Mouse (Mus musculus) cerebellum, postnatal 14 days (tissue): ENCODE data around the gene Gm20683.
"Not testable (repeated sequence)": the region's sequence is repeated elsewhere in the genome, so short reads cannot be mapped to it uniquely, and the experiment has no call there.

ENCODE experiments used
- DNase-seq, 2 experiments: peaks; one replicate each; pipeline ENCODE4 v3.0.0; 2021; ENCODE audit warnings: mixed read lengths in 2 of 2

Gene Gm20683

DNA sequence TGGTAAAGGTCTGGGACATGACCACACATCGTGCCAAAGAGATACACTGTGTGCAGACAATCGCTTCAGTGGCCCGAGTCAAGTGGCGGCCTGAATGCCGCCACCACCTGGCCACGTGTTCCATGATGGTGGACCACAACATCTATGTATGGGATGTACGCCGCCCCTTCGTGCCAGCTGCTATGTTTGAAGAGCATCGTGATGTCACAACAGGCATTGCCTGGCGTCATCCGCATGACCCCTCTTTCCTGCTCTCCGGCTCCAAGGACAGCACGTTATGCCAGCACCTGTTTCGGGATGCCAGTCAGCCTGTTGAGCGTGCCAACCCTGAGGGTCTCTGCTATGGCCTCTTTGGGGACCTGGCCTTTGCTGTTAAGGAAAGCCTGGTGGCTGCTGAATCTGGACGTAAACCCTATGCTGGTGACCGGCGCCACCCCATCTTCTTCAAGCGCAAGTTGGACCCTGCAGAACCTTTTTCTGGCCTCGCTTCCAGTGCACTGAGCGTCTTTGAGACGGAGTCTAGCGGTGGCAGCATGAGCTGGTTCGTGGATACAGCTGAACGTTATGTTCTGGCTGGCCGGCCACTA, 15.5 kb downstream of the Gm20683 start:
- peak in 1 of 2 experiments; percentile 10 for DNase-seq

DNA sequence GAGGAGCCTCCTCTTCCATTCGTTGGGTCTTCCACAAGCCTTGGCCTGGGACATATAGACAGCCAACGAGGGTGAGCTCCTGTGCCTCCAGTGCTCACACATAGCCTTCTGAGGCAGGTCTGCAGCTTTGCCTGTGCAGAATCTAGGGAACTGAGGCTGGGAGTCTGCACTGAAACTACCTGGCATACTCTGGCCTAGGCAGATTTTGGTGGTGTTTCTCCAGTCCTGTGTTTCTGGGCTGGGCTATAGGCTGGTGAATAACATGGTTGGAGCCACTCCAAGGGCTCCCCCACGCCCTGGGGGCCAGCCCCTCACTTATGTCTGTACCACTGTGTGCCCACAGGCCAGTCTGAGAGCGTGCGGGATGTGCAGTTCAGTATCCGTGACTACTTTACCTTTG, 16.3 kb downstream of the Gm20683 start:
- DNase-seq, result no peak

DNA sequence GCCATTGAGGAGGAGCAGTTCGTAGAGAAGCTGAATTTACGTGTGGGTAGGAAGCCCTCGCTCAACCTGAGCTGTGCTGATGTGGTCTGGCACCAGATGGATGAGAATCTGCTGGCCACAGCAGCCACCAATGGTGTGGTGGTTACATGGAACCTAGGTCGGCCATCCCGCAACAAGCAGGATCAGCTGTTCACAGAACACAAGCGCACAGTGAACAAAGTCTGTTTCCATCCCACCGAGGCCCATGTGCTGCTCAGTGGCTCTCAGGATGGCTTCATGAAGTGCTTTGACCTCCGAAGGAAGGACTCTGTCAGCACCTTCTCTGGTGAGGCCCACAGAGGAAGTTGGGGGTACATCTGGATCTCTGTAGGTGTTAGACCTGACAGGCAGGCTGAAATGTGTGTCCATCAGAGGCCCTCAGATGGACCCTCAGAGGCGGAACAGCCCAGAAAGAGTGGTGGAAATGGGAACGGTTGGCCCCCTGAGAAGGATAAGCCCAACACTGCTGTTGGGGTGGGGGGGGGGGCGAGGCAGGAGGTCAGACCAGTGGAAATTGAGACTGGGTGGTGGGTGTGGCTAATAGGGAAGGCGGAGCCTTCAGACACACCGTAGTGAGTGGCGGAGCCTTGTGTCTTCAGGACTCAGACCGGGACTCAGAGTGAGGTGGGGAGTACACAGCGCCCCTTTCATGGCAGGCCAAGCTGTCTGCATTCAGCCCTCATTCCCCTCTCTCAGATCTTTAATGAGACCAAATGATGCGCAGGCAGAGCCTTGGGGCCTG, 17.0 kb downstream of the Gm20683 start:
- no peak for DNase-seq

DNA sequence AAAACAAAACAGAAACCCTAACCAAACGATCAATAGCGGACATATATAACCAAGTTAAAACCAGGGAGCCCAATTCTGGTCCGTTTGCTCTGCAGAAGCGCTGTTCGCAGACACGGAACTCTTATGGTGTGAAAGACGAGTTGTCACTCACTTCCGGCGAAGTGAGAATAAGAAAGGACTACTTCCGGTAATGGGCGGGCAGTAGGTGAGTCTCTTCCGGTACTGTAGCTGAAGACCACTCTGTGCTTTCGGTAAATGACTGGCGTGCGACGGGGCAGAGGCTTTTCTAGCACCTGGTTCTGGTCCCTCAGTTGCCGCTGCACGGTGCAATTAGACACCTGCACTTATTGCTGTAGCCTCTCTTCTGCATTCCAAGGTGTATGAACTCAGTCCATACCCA, 18.1 kb downstream of the Gm20683 start, which contains the start of gene Wdr24:
Gene Wdr24, plus strand, starts transcription at position 176 of the 400 bp plus-strand sequence.
- peak; percentile 85 to 89 for DNase-seq

DNA sequence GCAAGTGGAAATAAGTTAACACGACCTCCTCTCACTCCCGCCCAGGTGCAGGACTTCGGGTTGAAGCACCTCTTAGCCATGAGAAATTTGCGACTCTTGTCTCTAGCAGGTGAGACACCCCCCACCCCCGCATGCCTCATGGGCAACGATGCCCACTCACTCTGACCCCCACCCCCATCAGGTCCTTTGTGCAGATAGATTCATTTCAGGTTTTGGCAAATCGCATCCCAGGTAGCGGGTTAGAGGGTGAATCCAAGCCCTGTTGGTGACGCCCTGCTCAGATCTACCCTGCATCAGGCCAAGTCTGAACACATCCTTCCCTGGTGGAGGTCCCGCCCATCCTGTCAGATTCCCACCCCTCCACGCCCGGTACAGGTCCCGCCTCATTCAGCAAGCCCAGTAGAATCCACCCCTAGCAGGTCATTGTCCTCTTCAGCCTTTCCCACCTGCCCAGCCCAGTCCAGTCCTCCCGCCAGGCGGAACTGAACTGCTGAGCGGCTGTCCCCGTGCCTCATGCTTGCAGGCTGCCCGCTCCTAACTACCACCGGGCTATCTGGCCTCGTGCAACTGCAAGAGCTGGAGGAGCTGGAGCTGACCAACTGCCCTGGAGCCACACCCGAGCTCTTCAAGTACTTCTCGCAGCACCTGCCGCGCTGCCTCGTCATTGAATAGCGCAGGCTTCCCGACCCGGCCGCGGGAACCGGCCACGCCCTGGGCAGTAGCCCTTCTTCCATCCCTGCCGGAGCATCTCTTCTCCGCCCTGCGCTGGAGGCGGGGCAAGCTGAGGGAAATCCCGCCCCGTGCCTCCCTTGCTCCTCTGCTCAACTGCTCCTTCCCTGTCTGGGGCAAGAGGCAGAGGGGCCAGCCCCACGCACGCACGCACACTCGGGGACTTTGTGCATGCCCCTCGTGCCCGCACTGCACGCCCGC, 22.4 kb downstream of the Gm20683 start:
- DNase-seq, result no peak

DNA sequence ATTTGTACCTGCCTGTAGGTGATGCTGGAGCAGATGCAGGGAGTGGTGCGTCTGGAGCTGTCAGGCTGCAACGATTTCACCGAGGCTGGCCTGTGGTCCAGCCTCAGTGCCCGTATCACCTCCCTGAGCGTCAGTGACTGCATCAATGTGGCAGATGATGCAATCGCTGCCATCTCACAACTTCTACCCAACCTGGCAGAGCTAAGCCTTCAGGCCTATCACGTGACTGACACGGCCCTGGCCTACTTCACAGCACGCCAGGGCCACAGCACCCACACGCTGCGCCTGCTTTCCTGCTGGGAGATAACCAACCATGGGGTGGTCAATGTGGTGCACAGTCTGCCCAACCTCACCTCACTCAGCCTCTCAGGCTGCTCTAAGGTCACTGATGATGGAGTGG, 23.9 kb downstream of the Gm20683 start:
- DNase-seq, result no peak

DNA sequence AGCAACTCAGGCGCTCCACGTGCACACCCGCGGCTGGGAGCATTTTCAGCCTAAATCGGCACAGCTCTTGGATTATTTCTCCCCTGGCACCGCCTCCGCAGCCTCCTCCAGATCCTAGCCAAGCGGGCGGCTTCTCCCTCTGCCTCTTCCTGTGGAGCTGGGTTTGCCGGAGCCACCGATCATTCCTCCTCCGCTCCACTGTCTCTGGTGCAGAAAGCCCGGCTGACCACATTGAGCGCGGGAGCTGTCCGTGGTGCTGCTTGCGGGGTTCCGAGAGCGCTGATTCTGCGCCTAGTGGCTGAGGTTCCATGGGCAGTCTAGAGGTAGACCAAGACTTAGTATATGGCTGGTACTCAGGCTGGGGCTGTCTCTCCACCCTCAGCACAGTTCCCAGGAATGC, 28.1 kb downstream of the Gm20683 start:
- peak; percentile 67 to 78 for DNase-seq

DNA sequence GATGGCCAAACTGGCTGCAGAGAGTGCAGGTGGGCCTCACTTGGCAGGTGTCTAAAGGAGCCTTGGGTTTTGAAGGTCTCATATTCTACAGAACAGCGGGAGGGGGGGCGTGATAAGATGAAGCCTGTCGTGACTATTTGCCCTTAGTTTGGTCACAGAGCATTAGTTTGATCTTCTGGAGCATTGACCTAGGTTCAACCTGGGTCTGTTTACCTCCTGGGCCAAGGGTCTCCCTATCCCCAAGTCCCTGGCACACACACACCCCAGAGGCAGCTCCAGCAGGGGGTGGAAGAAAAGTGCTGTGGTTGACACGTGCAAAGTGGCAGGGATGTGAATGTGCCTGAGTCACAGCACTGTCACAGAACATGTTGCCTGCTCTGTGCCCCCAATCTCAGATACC, 30.7 kb downstream of the Gm20683 start:
- no peak for DNase-seq

DNA sequence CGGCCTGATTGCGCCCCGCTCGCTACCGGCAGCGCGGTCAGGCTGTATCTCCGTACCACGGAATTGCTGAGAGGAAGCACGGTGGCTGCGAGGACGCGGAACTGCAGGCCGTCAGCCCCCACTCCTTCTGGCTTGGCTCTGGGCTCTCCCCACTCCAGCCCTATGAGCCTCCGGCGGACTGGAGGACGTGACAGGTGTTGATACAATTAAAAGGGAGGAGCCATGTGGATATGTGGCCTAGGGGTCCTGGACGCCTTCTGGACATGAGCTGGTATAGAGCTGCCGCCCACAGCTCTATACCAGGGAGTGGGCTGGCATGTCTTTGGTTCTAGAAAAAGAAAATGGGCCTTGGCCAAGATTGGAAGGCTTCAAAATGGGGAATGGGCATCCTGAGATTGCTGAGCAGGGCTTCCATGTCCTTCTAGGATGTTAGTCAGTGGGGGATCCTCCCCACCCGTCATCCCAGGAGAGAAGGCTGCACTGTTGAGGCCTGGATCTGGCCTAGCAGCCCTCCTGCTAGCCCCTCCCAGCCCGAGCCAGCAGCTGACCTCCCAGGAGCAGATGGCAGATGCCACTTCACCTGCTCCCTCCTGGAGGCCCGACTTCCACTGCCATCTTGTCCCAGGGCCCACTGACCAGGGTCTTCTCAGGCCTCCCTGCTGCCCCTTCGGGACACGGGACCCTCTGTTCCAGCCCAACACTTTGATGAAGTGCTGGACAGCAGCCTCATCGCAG, 31.8 kb downstream of the Gm20683 start:
- DNase-seq, result peak; percentile 78 to 80

DNA sequence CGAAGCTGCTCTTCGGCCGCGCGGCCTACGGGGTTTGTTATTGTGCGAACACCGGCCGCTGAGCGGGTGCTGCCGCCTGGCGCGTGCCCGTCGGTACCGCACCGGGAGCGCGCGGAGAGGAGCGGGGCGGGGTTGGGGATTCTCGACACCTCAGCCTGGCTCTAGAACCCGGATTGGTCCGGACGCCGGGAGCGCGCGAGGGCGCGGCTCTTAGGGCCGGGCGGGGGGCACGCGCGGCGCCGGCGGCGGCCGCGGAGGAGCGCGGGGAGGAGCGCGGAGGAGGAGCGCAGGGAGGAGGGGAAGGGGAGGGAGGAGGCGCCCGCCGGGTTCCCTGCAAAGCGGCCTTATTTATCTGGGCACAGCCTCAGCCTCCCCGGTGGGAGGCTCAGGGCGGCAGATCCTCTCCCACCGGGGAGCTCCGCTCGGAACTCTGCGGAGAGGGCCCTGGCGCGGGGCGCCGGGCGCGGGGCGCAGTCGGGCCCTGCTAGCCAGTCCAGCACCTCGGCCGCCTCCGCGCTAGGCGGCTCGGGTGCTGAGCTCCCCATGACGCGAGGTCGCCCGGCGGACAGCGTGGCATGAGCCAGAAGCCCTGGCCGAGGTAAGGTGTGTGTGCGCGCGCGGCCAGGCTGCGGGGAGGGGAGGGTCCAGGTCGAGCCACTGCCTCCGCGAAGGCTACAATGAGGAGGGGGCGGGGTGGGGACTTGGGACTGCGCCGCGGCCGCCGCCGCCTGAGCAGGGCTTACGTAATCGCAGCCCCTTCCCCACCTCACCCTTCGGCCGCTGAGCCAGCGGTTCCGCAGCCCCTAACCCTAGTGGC, 32.6 kb downstream of the Gm20683 start, which contains the start of gene Fbxl16:
Gene Fbxl16, plus strand, starts transcription at position 297 of the 817 bp plus-strand sequence.
- DNase-seq, result peak; percentile 96 to 97

DNA sequence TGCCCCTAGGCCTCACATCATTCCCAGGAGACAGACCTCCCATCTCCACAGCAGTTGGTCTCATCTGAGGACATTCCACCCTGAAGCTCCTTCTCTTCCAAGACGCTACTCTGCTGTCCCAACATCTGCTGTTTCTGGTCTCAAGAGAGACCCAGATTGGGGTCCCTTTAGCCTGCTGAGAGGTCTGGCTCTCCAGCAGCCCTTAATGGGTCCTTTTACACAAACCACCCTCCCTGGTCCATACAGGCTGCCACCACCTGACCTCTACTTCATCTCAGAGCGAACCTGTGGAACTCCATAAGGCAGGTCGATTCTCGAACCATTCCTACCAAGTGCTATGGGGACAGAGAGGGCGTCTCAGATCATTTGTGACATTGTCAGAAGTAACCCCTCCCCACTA, 33.5 kb downstream of the Gm20683 start:
- no peak for DNase-seq

DNA sequence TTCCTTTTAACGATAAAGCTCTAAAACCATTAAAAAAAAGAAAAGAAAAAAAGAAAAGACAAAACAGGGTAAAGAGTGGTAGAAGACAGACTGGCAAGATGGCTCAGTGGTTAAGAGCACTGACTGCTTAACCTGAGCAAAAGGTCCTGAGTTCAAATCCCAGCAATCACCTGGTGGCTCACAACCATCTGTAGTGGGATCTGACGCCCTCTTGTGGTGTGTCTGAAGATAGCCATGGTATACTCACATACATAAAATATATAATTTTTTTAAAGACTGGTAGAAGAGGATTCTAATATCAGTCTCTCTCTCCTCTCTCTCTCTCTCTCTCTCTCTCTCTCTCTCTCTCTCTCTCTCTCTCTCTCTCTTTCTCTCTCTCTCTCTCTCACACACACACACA, 34.1 kb downstream of the Gm20683 start:
- DNase-seq, result not testable (repeated sequence)

DNA sequence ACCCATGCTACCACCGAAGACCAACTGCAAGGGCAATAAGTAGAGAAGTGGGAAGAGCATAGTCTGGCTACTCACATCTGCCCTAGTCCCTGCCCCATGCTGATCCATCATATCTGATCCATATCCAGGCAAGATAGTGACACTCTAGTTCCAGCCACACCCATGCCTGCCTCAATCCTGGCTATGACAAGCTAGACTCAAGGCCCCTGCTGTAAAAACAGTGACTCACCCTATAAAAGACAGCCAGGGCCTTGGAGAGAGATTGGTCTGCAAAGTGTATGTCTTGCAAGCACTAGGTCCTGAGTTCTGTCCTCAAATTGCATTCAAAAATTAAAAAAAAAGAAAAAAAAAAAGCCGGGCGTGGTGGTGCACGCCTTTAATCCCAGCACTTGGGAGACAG, 35.1 kb downstream of the Gm20683 start:
- DNase-seq, result no peak

DNA sequence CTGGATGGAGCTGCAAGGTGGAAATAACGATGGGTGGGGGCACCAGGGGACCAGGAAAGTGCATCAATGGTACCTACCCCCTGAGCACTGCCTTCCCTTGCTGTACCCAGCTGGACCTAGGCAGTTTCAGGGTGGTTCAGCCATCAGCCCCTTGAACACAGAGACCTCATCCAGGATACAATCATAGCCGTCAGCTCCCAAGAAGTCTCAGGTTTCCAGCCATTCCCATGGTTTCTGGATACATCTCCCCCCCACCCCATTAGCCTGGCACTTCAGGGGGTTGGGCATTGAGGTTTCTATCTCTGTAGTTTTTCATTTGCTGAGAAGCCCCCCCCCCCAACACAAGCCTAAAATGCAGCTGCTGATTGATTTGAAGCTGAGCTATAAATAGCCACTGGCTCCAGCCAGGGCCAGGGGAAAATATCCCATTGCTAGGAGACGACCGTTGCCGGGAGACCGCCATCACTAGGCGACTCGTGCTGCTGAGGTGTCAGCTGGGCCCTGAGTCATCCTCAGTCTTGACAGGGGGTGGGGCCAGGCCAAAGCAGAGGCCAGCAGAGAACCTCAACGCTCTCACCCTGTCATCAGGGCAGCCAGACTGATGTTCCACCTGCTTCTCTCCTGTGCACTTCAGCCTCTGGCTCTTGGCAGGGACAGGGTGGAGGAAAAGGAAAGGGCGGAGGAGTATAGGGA, 38.6 kb downstream of the Gm20683 start:
- peak; percentile 59 to 77 for DNase-seq

DNA sequence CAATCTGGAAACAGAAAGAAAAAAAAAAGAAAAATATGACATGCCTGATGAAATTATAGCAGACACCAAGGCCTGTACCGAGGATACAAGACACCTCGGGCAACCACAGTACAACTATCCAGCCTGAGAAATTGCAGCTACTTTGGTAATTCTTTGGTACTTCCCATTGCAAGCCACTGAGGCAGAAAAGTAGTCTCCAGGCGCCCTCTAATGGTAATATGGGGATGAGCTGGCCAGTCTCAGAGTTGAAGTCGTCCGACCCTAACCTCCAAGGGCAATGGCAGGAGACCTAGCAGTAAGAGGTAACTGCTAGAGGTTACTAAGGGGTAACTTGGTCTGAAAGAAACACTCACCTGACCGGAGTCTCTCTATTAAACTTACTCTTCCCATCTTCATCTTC, 40.5 kb downstream of the Gm20683 start:
- DNase-seq, result peak; percentile 78 to 80

DNA sequence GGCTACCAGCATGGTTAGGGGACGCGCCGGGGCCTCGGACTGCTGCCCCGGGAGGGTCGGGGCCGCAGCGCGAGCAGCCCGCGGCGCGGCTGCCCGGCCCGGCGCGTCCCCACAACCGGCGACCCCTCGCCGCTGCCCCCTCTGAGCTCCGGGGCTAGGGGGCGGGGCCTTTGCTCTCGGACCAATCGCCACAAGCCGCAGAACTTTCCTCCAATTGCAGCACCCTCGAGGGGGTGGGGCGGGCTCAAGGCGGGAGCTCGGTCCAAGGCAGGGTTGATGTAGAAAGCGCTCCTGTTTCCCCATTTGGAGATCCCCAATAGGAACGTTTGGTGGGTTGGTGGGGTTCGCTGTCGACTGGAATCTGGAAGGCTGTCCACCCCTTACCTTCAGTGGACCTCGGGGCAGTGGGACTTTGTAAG, 44.6 kb downstream of the Gm20683 start, which contains the start of gene Metrn:
Gene Metrn, minus strand, starts transcription at position 186 of the 419 bp plus-strand sequence.
- DNase-seq, result peak; percentile 73 to 81

DNA sequence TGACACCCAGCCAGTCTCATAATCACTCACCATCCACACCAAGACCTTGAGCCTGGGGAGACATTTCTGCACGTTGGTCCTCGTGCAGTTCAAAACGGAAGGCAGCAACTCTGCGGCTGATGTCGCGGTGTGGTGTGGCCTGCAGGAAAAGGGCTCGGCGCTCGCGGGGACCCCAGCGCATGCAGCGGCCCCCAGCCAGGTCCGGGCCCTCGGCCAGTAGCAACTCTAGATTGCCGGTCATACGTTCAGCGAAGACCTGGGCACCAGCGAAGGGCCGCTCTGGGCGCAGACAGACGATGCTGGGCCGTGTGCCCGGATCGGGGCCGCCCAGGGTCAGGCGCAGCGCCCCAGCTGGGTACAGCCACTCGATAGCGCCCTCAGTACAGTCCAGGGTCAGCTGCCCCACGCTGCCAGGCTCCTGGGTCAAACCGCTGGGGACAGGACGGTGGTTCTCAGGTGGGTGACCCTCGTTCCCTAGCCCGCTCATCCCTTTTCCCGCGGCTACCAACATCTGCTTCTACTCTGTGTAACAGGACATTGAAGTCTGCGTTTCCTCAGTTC, 45.3 kb downstream of the Gm20683 start:
- no peak for DNase-seq

DNA sequence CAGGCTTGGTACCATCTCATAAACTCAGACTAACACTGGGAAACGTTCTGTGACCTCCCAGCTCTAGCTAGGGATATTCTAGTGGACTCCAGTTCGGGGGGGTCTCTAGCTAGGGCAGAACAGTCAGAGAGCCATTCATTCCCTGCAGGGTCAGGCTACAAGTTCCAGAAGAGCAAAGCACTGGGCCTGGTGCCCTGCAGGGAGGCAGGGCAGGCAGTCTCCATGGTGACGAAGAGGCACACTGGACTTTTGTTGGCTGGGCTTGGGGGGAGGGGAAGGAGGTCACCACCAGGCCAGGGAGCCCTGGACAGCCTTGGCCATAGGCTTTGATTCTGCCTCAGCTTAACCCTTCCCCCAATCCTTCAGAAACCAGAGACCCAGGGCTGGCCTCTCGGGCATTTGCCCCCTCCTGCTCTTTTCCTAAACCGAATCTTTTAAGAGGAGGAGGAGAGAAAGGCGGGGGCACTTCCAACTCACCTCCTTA, 45.9 kb downstream of the Gm20683 start, which contains the start of gene AC134908.4:
Gene AC134908.4, minus strand, starts transcription at position 51 of the 484 bp plus-strand sequence.
- DNase-seq, result no peak

DNA sequence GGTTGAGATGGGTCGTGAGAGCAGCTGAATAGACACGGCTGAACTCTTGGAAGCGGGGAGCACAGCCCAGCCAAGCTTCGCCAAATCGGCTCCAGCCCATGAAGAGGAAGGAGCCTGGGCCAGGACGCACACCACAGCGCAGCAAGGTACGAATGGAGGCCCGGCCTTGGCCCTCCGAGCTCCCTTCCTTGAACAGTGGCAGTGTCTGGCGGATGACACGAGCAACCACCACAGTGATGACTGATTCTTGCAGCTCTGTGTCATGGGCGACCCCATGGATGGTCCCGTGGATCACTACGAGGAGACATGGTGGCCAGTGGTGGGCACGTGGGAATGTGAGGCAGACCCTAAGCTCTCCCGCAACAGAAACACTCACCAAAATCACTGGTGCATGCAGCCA, 46.6 kb downstream of the Gm20683 start:
- no peak for DNase-seq

DNA sequence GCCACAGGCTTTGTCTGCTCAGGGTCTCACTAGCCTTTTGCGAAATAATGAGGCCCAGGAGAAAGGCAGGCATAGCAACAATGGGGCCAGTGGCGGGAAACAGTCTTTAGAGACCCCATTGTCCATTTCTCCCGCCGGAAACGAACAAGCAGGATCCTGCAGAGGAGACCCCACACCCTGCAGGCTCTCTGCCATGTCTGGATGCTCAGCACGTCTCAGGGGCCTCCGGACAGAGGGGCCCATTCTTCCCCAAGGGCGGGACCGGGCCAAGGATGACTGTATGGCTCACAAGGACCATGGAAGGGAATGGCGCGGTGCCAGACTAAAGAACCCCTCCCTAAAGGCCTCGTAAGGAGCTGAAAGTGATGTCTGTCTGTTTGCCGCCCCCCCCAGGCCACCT, 47.4 kb downstream of the Gm20683 start:
- DNase-seq, result no peak
